Comparison of ENCODE assay signal across 9 mouse cellular contexts in genomic region chr13:30966507-30966911, GRCm38 (mm10). TPM values are rescaled to one million over a fixed set of nuclear protein-coding genes. Genes with fewer than 3 reads are reported as not detected.
A peak's percentile ranks its signal among the peaks of the same experiment; 100 is the strongest.
DNase-seq lines count a peak whose midpoint lies in the region; ATAC-seq and TF ChIP-seq lines count a peak whose summit lies in the region.
"Had no signal": no experiment of that assay in that cellular context is flagged by ENCODE, and none has a peak within 500 bp of the region (broad histone marks: within the 10 kb centered on the region; RNA-seq: fewer than 3 reads in every experiment).

No protein-coding gene starts in this region.

- H3K36me3 ChIP-seq in lung, postnatal 0 days (ENCODE audit: insufficient read depth, low read length): no peaks in the 10 kb centered on the region
- H3K36me3 ChIP-seq in forebrain, embryonic 13.5 days (ENCODE audit: poor library complexity, severe bottlenecking): no peaks in the 10 kb centered on the region
- H3K36me3 ChIP-seq in limb, embryonic 12.5 days: no peaks in the 10 kb centered on the region
- H3K36me3 ChIP-seq in stomach, embryonic 15.5 days: no peaks in the 10 kb centered on the region

- TF ChIP-seq EP300 in lung, postnatal 0 days (IDR thresholded peaks at IDR 0.05): no peak

- H3K4me1 ChIP-seq in lung, postnatal 0 days (ENCODE audit: insufficient read depth, low read depth, low read length): 0 out of 2 replicates have a peak, but pooled peaks cover 3% of the 10 kb centered on the region
- H3K4me1 ChIP-seq in forebrain, embryonic 13.5 days: peaks cover 19% of the 10 kb centered on the region
- H3K4me1 ChIP-seq in limb, embryonic 12.5 days (replicated peaks): peaks cover 25% of the 10 kb centered on the region
- H3K4me1 ChIP-seq in stomach, embryonic 15.5 days: peaks cover 11% of the 10 kb centered on the region; the same call in 1 of the 2 replicates

- H3K27ac ChIP-seq in lung, postnatal 0 days (ENCODE audit: low read length): 0 out of 2 replicates have a peak overlapping the region, but pooled peaks have one; percentile 3
- H3K27ac ChIP-seq in forebrain, embryonic 13.5 days: no peak overlapping the region; the same call in 1 of the 2 replicates
- H3K27ac ChIP-seq in limb, embryonic 12.5 days: 0 out of 2 replicates have a peak overlapping the region, but pooled peaks have one; percentile 41
- peak overlapping the region; percentile 26; the same call in 1 of the 2 replicates for H3K27ac ChIP-seq in stomach, embryonic 15.5 days

- no peaks in the 10 kb centered on the region for H3K9me3 ChIP-seq in lung, postnatal 0 days (ENCODE audit: low read length)
- H3K9me3 ChIP-seq in forebrain, embryonic 13.5 days (replicated peaks): no peaks in the 10 kb centered on the region
- no peaks in the 10 kb centered on the region for H3K9me3 ChIP-seq in limb, embryonic 12.5 days
- no peaks in the 10 kb centered on the region for H3K9me3 ChIP-seq in stomach, embryonic 15.5 days

- peak; percentile 44 for DNase-seq in lung, postnatal 0 days (ENCODE audit: low spot score)
- no peak for DNase-seq in lung, postnatal 25 days (ENCODE audit: low spot score)
- DNase-seq in spleen, postnatal 4 days (ENCODE audit: low spot score in 2 of 2): no peak
- no peak for DNase-seq in adipocyte (ENCODE audit: low spot score)
- DNase-seq in right cerebral cortex, postnatal 14 days: no peak
- DNase-seq: gastrocnemius, postnatal 14 days had no signal

- 28% methylated on average over 10 of the region's 10 CpGs for WGBS in lung, postnatal 0 days
- WGBS in forebrain, embryonic 13.5 days: 20% methylated on average over 10 of the region's 10 CpGs
- WGBS in limb, embryonic 12.5 days: 11% methylated on average over 10 of the region's 10 CpGs
- WGBS in stomach, embryonic 15.5 days: 15% methylated on average over 10 of the region's 10 CpGs

- ATAC-seq in lung, postnatal 0 days: peak; percentile 58
- peak; percentile 63 for ATAC-seq in forebrain, embryonic 13.5 days
- peak; percentile 71; the same call in 1 of the 2 replicates for ATAC-seq in limb, embryonic 12.5 days (ENCODE audit: insufficient number of reproducible peaks, insufficient read depth, low FRiP score, low TSS enrichment, low read depth)
- ATAC-seq in stomach, embryonic 15.5 days (ENCODE audit: insufficient read depth, low FRiP score, low read depth): peak; percentile 69; the same call in 1 of the 2 replicates

- TF ChIP-seq CTCF in lung, postnatal 0 days (IDR thresholded peaks at IDR 0.05): no peak

- no peak overlapping the region for H3K9ac ChIP-seq in lung, postnatal 0 days (replicated peaks; ENCODE audit: low read depth)
- H3K9ac ChIP-seq in forebrain, embryonic 13.5 days: no peak overlapping the region
- H3K9ac ChIP-seq in limb, embryonic 12.5 days (replicated peaks): 0 out of 2 replicates have a peak overlapping the region, but pooled peaks have one; percentile 27
- H3K9ac ChIP-seq in stomach, embryonic 15.5 days: no peak overlapping the region

- no peaks in the 10 kb centered on the region for H3K27me3 ChIP-seq in lung, postnatal 0 days (replicated peaks; ENCODE audit: insufficient read depth, low read length)
- H3K27me3 ChIP-seq in forebrain, embryonic 13.5 days: no peaks in the 10 kb centered on the region
- no peaks in the 10 kb centered on the region for H3K27me3 ChIP-seq in limb, embryonic 12.5 days
- no peaks in the 10 kb centered on the region for H3K27me3 ChIP-seq in stomach, embryonic 15.5 days (replicated peaks)

- no peak overlapping the region for H3K4me3 ChIP-seq in lung, postnatal 0 days (ENCODE audit: low read depth, low read length)
- H3K4me3 ChIP-seq in forebrain, embryonic 13.5 days: no peak overlapping the region
- 0 out of 2 replicates have a peak overlapping the region, but pooled peaks have one; percentile 9 for H3K4me3 ChIP-seq in limb, embryonic 12.5 days (replicated peaks)
- no peak overlapping the region for H3K4me3 ChIP-seq in stomach, embryonic 15.5 days (replicated peaks)

- H3K4me2 ChIP-seq in lung, postnatal 0 days (replicated peaks; ENCODE audit: low read depth, low read length): 0 out of 2 replicates have a peak overlapping the region, but pooled peaks have one; percentile 8
- H3K4me2 ChIP-seq in forebrain, embryonic 13.5 days: peak overlapping the region; percentile 45
- peak overlapping the region; percentile 54 for H3K4me2 ChIP-seq in limb, embryonic 12.5 days
- H3K4me2 ChIP-seq in stomach, embryonic 15.5 days: peak overlapping the region; percentile 13; the same call in 1 of the 2 replicates

RNA-seq across cellular contexts. Expression of gene Exoc2, which starts 7.4 kb away (rescaled TPM):
- 17.1 and 21.3 TPM in 2 replicates for polyA plus RNA-seq in lung, postnatal 0 days (2015; fragmentation: Nextera tagmentation; extraction: Ambion mirVana)
- polyA plus RNA-seq in forebrain, embryonic 13.5 days (2015; fragmentation: Nextera tagmentation; extraction: Ambion mirVana): 40.8 and 45.7 TPM in 2 replicates
- polyA plus RNA-seq in limb, embryonic 12.5 days (2016; fragmentation: Nextera tagmentation; extraction: Ambion mirVana): 37.0 and 38.1 TPM in 2 replicates
- polyA plus RNA-seq in stomach, embryonic 15.5 days (2015; fragmentation: Nextera tagmentation; extraction: Ambion mirVana): 26.6 and 29.1 TPM in 2 replicates

RNA-seq across cellular contexts. Expression of gene Gm5447, which starts 7.5 kb away (rescaled TPM):
- polyA plus RNA-seq in lung, postnatal 0 days (2015; fragmentation: Nextera tagmentation; extraction: Ambion mirVana): 0.06 and 0.30 TPM in 2 replicates
- polyA plus RNA-seq in forebrain, embryonic 13.5 days (2015; fragmentation: Nextera tagmentation; extraction: Ambion mirVana): 0.12 TPM in 1 of 2 replicates, not detected in the other
- 0.12 and 0.30 TPM in 2 replicates for polyA plus RNA-seq in limb, embryonic 12.5 days (2016; fragmentation: Nextera tagmentation; extraction: Ambion mirVana)
- 0.08 and 0.19 TPM in 2 replicates for polyA plus RNA-seq in stomach, embryonic 15.5 days (2015; fragmentation: Nextera tagmentation; extraction: Ambion mirVana)

RNA-seq across cellular contexts. Expression of gene Hus1b, which starts 18.9 kb away (rescaled TPM):
- 0.19 TPM in 1 of 2 replicates, not detected in the other for polyA plus RNA-seq in lung, postnatal 0 days (2015; fragmentation: Nextera tagmentation; extraction: Ambion mirVana)
- polyA plus RNA-seq in forebrain, embryonic 13.5 days (2015; fragmentation: Nextera tagmentation; extraction: Ambion mirVana): not detected in 2 replicates
- polyA plus RNA-seq in limb, embryonic 12.5 days (2016; fragmentation: Nextera tagmentation; extraction: Ambion mirVana): not detected in 2 replicates
- polyA plus RNA-seq in stomach, embryonic 15.5 days (2015; fragmentation: Nextera tagmentation; extraction: Ambion mirVana): 0.10 TPM in 1 of 2 replicates, not detected in the other
